Mouse (Mus musculus) lung, adult 2 months (tissue): ENCODE measurements at regions not wholly inside any gene's neighbourhood (a gene's known extent, or its start where the extent isn't known, plus 50 kb on each side); places are given as distances from the start of the nearest gene placed in this dataset.

Experiments used
- CTCF ChIP-seq: fragments of 200-500 bp; IDR thresholded peaks from 2 replicates; pipeline ENCODE4 v1.5.1; 2011; ENCODE audit warnings: mild to moderate bottlenecking, low read length, control low read depth; ENCODE audit not compliant: insufficient read depth
- POLR2A ChIP-seq: fragments of 200-500 bp; IDR thresholded peaks from 2 replicates; pipeline ENCODE4 v1.6.1; 2011; ENCODE audit warnings: low read depth, mild to moderate bottlenecking, control low read depth, low read length, borderline replicate concordance; ENCODE audit errors: extremely low read depth

DNA sequence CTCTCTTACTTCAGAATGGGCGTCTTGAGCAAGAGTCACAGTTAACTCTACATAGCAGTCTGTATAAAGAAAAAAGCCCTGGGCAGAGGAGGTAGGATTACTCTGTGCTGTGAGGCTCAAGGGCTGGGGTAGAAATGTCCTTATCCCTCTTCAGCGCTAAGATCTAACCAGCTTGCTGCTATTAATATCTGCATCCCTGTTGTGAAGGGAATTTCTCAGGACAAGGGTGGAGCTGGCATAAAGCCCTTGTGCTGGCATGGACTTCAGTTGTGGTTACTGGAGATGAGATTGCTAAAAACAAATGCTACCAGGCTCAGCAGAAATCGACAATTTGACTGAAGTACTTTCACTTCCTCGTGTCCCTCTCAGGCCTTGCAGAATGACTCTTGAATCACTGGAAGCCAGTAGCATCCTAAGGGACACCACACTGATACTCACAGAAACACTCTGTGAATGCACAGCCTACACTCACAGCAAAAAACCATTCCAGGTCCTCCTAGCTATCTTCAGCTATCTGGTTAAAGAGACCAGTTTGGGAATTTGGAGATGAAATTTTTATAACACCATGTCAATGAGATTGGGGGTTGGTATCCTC is 185.1 kb upstream of the B3gat1 start:
- TF ChIP-seq CTCF = no peak
- TF ChIP-seq POLR2A = no peak
